Mouse (Mus musculus) layer of hippocampus, postnatal 10 days (tissue): Measurements from ENCODE around the gene Zscan29. TPM values are rescaled to one million over a fixed set of nuclear protein-coding genes. Genes with fewer than 3 reads are reported as not detected.
A peak's percentile ranks its signal among the peaks of the same experiment; 100 is the strongest.

ENCODE experiments used
- DNase-seq, 2 experiments: peaks; one replicate each; pipeline ENCODE4 v3.0.0; 2021; ENCODE audit warnings: low spot score in 2 of 2
- long read RNA-seq: library from polyadenylated mRNA; stranded (forward); transcript quantifications from one replicate; pipeline ENCODE4 v2.0.0, GENCODE M21; 2023
- total RNA-seq, 2 experiments: library from RNA; stranded (reverse); gene quantifications; 2 replicates each; pipeline ENCODE4 v1.2.3; 2021

Gene Zscan29
- 1 to 10 TPM; 6.5 to 7.9 TPM for total RNA-seq
- long read RNA-seq, partial matches to known transcripts = 3 of 4 reads
- long read RNA-seq, other reads (novel, unspliced or antisense) = 0 of 4 reads

DNA sequence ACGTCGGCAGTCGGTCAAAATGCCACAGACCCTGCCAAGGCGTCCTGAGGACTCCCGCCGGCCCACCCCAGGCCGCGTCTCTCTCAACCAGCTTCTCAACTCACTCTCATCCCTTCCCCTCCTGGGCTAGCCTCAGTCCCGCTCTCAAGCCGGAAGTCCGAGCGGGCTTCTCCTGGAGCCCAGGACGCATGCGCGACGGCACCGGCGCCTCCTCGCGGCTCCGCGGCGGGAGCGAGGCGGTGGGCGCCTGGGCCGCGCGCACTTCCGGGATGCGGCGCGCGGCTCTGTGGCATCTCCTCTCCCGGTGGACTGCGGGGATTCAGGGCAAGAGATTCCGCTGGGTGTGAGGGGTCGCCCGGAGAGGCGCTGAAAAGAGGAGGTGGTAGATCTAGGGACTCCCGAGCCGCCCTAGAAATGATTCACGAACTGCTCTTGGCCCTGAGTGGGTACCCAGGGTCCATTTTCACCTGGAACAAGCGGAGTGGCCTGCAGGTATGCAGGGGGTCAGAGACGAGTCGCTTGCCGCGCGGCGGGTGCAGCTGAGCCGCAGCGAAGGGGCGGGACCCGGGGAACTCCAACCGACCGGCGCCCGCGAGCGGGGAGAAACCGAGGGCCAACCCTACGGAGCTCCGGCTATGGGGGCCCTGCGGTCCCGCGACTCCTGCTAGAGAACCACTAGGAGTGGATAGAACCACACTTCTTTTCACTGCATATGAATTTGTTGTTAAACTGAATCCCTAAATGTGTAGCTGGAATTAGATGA lies at the start of gene Zscan29:
Zscan29 (minus strand) TSS at position 146 of the 763 bp plus-strand sequence.
- peak; percentile 82 to 90 for DNase-seq

DNA sequence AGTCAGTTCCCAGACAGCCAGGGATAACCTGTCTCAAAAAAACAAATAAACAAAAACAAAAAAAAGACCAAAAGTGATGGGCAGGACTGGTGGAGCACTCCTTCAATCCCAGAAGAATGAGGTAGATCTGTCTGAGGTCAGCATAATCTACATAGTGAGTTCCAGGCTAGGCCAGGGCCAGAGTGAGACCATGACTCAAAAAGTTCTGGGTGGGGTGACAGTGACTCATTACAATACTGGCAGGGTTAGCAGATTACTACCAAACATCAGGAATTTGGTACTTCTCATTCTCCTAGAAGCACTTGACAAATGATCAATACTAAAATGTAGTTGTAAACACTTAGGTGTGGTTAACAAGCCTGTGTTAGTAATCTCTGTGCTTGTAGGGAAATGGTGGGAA lies 49.1 kb upstream of the Zscan29 start:
- DNase-seq = no peak

DNA sequence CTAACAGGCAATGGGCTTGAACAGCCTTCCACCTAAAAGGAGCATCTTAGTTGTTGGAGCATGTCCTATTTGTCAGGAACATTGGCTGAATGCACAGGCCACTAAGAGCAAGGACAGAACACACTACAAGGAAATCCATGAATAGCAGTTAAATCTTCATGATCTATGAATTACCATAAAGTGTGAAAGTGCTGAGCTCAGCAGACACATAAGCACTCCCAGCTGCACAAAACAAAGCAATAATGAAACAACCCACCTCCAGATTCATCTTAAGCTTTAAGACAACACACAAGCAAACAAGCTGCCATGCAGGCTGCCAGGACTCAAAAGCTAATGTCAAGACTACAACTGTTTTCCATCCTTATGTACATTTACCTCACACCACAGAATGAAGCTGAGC lies 48.3 kb upstream of the Zscan29 start:
- DNase-seq = no peak

DNA sequence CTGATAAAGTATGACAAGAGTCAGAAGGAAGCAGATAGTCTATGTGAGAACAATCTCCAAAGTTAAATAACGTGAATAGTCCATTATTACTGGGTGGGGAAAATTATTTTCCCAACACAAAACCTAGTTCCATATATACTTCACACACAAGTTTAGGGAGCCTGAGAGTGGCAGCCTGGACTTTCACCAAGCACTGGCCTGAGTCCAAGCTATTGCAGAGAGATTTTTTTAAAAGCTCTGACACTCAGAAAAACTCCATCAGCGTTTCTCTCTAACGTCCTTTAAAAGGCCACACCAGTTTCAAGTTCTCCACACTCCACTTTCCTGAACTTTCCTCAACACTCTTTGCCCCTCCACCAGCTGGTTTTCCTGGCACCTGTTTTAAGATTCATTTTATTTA lies 43.6 kb upstream of the Zscan29 start:
- no peak for DNase-seq

DNA sequence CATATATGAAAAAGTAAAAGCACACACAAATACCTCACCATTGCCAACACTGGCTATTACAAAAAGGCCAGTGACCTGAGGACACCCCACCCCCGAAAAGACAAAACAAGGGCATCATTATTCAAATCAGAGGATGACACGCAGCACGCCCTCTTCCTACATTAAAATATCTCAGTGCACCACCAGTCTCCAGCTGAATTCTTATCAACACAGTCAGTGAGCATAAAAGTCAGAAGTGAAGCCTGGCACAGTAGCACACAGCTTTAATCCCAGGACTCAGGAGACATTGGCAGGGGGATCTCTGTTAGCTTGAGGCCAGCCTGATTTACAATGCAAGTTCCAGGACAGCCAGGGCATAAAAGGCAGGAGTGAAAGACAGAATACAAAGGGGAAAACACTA lies 35.6 kb upstream of the Zscan29 start:
- no peak for DNase-seq

DNA sequence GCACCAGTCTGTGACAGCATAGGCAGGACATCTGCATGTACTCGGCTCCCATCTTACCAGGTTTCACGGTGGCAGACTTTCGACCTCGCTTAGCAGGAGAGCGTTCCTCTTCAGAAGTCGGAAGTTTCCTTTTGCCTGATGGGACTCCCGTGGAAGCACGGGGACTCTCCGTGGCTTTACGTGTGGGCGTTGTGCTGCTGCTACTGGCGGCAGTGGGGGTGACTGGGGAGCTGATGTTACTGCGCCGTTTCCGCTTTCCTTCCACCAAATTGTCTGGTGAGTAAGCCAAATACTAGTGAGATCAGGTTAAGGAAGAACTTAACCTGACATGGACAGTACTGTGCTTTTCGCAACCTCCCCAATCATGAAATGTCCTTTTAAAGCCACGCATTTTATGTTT lies 33.4 kb upstream of the Zscan29 start:
- DNase-seq = no peak

DNA sequence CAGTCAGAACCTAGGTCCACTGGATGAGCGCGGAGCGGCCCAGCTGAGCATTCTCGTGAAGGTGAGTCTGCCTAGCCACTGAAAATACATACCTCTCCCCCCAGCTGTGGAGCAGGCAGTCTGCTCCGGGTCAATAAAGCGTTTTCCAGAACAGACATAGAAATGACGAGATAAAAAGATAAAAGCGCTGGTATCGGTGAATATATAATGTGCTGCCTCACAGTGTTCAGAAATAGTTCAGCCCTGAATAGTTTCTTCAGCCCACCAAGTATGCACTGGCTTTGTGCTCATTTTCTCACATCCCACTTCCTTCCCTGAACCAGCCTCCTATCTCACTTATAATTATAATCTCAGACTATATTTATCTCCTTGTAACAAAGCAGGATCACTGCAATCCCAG lies 24.5 kb upstream of the Zscan29 start:
- DNase-seq = no peak

DNA sequence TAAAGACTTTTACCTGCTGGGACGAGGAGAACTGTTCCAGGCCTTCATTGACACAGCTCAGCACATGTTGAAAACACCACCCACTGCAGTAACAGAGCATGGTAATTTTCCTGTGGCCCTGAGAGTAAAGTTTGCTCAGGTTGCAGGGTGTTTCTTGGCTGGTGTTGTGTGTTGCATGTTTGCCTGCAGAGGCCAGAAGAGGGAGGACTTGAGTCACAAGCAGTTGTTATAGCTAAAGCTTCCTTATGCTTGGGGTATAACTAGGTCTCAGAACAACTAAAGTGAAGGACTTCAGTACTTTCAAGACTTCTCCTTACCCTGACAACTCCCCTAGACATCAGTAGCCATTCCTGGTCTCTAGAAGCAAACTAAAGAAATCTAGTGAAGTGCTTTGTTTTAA lies 17.6 kb upstream of the Zscan29 start:
- no peak for DNase-seq

DNA sequence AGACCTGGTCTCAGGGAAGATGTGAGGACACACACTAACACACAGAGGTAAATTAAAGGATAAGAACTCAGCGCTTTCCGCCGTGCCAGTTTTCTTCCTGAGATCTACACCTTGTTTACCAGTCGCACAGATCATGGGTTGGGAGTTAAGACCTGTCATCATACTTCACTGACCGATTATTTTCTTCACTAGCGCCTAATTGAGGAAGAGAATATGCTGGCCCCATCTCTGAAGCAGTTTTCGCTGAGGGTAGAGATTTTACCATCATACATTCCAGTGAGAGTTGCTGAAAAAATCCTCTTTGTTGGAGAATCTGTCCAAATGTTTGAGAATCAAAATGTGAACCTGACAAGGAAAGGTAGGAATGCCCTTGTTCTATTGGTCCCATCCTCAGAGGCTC lies 13.2 kb upstream of the Zscan29 start:
- DNase-seq = no peak

DNA sequence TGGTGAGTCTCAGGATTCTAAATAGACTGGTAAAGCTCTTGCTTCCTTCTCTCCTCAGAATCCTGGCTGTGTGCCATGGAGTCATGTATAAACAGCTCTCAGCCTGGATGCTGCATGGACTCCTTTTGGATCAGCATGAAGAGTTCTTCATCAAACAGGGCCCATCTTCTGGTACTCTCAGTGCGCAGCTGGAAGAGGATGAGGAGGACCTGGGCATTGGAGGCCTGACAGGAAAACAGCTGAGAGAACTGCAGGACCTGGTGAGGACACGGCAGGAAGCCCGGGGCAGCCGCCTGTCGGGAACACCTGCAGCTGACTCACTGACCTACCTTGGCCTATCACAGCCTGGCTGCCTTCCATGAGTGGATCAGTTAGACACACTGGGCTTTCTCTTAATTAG lies 12.5 kb upstream of the Zscan29 start:
- DNase-seq = no peak

DNA sequence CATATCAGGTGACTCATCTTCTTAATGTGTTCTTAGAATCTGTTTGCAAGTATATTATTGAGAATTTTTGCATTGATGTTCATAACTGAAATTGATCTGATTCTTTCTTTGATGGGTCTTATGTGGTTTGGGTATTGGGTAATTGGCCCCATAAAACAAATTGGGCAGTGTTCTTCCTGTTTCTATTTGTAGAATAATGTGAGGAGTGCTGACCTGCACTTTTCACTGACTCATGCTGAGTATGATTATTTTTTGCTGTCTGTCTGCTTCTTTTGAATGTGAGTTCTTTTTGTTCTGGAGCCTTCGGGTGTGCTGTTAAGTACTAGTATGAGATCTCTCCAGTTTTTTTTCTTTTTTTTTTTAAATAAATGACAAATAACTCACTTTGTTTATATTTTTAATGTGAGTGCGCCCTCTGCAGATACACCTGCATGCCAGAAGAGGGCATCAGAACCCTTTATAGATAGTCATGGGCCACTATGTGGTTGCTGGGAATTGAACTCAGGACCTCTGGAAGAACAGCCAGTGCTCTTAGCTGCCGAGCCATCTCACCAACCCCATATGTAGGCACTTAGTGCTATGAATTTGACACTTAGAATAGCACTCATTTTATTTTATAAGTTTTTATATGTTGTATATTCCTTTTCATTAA lies 8.0 kb upstream of the Zscan29 start:
- no peak for DNase-seq

DNA sequence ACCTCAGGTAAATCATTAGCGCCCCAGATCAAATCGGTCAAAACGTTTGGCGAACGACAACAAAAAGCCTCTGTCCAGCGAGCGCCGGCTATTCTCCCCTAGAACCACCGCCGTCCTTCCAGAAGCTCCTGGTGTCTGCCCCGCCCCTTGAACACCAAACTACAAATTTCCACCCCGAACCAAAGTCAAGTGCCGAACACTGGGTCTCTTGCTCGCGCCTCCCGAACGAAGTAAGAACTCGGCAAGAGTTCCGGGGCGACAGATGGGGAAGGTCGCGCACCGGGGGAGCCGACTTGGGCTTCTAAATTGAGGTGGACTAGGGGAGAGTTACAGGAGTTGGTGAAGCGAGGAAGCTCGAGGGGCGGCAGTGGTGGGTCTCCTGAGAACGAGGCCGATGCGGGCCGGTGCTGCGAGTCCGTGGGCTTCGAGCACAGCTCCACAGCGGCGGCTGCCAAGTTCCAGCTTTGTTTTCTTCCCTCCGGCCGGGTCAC lies 399 bp downstream of the Zscan29 start, which contains the start of gene Tubgcp4:
Tubgcp4 (plus strand) TSS at position 174 of the 491 bp plus-strand sequence.
- no peak for DNase-seq

DNA sequence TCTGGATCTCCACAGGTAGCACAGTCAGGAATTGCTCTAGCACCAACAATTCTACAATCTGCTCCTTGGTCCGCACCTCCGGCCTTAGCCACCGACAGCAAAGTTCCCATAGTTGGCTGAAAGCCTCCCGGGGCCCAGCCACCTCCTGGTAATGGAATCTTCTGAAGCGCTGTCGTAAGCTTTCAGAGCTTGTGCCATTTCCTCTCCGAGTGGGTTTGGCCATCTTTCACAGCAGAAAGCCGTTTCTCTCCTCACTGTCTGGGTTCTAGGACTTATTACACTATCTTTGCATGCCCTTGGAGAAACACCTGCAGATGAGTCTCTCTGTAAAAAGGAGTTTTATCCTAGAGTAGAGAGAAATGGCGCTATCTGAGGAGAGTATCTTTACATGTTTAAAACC lies 1.0 kb downstream of the Zscan29 start:
- peak; percentile 9 to 29 for DNase-seq

DNA sequence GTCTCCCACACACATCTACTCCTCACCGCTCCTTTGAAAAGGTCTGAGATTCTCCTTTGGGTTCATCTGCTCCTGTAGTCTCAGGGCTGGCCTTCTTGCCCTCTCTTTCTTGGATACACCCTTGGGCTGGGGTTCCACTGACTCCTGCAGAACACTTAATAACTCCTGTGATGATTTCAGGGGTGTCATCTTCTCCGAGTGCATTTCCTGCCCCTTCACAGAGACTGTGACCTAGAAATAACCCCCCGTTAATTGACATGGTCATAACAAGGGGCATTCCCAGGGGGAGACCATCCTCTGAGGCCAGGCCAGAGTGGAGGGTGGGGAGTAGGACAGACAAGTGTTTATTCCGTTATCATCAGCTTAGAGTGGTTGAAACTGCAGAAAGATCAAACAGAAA lies 1.8 kb downstream of the Zscan29 start:
- no peak for DNase-seq

DNA sequence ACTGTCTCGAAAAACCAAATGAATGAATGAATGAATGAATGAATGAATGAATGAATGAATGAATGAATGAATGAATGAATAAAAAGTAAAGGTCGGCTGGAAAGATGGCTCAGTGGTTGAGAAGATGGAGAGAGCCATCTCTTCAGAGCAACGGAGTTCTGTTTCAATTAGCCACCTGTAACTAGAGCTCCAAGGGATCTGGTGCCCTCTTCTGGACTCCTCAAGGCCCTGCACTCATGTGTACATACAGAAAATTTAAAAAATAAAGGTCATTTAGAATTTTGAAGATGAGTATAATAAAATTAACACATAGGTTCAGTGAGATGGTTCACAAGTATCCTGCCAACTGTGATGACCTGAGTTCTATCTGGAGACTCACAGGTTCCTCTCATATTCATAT lies 17.8 kb downstream of the Zscan29 start:
- no peak for DNase-seq

DNA sequence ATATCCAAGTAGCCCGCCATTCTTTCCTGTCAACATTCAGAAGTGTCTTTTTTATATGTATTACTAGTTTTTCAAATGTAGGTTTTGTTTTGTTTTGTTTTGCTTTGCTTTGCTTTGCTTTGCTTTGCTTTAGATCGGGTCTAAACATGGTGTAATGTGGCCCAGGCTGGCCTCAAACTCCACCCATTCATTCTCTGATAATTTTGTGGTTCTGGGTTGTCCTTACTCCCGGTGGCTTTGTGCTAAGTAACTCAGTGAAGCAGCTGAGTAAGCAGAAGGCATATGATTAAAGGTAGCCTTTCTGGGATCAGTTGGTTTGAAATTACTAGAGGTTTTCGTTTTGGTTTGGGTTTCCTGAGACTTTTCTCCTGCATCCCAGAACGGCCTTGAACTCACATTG lies 21.2 kb downstream of the Zscan29 start:
- no peak for DNase-seq

DNA sequence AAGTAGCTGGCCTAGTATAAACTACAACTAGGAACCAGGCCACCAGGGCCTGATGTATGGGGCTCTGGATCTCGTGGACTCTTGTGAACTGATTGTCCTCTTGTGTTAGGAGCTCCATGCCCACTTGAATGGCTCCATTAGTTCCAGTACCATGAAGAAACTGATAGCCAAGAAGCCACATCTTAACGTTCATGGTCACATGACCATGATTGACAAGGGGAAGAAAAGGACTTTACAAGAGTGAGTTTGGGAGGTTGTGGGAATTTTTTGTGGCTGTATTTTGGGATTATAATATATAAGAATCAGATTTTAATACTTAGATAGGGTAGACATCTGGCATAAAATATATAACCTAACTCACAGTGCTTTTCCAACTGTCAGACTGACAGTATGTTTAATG lies 28.5 kb downstream of the Zscan29 start:
- DNase-seq = no peak

DNA sequence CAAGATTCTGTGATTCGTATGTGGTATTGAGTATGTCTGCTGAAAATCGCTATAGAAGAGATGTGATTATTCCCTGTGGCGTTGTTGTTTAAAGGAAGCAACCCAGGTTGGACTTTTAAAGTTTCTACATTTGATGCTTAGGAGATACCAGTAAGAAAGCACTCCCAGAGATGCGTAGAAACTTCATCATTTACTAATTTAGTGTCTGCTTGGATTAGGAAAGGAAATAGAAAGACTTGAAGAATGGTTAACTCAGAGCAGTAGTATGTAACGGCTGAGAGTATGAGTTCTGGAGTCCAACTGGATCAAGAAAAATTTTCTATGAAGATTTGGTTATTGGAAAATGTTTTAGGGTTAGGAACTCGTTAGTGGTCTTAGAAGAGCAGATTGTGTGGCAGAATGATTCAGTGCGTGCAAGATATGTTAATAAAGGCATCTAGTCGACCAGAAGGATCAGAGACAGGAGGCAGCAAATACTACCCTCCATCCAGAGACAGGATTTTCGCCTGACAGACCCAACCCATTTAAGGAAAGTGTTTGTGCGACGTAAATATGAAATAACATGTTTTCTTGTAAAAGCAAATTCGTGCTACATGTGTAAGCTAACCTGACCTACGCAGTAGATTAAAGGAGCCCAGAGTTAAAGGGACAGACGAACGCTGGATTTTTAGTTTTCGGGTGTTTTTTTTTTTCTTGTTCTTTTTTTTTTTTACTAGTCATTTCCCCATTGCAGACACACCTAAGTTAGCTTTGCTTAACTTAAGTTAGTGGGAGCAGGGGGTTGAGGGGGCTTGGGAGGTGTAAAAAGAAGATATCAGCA lies 29.5 kb downstream of the Zscan29 start:
- no peak for DNase-seq

DNA sequence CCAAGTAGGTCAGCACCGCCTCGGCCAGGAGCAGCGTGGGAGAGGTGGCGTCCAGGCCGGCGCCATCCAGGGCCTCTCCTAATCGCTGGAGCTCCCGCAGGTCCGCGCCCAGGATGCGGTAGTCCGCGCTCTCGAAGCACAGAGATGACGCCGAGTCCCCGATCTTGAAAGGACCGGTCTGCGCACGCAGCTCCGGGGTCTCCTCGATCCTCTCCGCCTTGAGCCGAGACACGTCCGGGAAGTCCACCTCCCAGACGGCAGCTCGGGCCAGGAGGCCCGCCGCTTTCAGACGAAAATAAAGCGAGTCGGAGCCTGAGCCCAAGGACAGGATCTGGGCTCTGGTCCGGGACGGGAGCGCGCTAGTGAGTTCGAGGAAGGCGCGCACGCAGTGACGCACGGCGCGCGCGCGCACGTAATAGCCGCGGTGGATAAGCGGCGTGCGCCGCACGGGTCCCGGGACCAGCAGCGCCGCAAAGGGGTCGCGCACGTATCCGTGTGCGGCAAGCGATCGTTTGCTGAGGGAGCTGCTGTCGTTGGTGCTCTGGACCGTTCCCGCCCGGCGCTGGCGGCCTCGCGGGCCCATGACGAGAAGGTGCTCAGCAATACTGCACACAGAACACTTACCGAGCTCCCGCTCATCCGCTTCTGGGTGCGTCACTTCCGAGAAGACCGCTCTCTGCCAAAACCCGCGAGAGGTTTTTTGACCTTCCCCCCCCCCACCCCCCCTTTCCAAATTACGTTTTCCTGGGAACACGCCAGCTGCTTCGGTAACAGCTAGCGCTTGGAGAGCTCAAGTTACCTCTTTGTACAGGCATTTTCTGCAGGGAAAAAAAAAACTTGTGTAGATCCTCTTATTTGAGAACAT lies 30.7 kb downstream of the Zscan29 start, which contains the start of the genes Adal and Lcmt2:
Adal (plus strand) TSS at position 411 of the 865 bp plus-strand sequence.
Lcmt2 (minus strand) TSS at position 636 of the 865 bp plus-strand sequence.
- peak; percentile 90 to 94 for DNase-seq

DNA sequence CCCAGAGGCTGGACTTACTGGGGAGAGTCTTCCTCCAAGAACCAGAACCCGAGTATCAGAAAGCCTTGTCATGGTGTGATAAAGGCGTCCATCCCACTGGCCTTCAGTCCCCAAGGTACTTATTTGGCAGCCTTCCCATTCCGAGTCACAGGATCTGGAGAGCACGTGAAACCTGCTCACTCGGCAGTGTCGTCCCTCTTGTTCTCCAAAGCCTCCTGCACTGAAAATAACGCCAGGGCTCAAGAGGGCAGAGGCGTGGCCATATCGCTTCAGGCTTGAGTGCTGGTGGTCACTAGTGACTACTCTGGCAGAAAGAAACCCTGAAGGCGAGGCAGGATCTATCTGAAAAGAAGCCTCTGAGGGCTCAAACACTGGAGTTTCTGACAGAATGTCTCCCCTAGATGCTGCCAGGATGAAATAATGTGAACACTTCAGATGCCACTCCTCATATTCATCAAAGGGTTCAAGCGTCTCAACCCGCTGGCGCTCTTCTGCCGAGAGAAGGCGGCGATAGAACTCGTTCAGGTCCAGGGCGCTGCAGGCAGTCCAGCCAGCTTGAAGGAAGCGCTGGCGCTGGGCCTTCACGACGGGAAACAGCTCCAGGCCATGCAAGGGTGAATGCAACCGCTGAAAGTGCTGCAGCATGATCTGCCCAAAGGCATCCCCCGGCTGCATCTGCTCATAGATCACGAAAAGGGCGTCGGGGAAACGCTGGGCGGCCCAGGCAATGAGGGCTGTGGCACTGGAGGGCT lies 31.5 kb downstream of the Zscan29 start:
- peak; percentile 10 to 20 for DNase-seq
